Mouse (Mus musculus) R1 (cell line): ENCODE results near the gene Pard6a.

Source experiments
- DNase-seq: peaks from one replicate; pipeline ENCODE4 v3.0.0-alpha.2; 2018; ENCODE audit warnings: low read depth, low spot score

Gene Pard6a

DNA sequence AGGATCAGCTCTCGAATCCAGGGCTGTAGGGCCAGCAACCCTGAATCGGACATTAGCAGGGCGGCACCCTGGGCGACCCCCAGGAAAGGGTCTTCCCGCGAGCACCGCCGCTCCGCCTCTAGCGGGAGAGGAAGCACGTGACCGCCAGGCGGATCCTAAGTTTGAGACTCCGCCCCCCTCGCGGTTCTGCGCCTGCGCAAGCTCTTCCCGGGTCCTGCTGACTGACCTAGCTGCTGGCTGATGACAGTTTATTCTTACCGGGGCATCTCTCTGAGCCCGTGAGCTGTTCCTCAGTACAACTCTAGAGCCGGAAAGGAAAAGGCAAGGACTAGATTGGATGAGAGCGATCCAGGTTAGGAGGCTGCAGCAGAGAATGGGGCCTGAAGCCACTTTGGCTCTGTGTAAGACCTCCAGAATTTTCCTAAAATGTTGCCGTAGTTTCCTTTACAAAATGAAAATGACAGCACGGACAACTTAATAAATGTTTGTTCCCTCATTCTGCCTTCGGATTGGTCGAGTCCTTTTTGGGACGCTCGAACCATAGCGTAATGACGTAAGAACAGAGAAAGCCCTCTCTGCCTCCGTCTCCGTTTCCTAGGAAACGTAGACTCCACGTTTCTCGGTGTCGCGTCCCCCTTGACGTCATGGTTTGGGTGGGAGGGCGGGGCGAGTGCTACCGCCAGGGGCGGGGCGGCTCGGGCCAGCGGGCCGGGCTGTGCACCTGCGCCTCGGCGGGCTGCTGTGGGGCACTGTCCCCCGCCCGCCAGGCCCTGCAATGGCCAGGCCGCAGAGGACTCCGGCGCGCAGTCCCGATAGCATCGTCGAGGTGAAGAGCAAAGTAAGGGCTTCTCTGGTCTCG lies at the start of gene Pard6a, which contains the start of gene Acd:
Pard6a (plus strand) TSS at position 183 of the 859 bp plus-strand sequence.
Acd (minus strand) TSS at position 137 of the 859 bp plus-strand sequence.
- DNase-seq: peak; percentile 96

- no peak for DNase-seq
These were observed 43.3 kb upstream of the Pard6a start for GRCm38 (mm10) chr8:105657641-105658040.

DNA sequence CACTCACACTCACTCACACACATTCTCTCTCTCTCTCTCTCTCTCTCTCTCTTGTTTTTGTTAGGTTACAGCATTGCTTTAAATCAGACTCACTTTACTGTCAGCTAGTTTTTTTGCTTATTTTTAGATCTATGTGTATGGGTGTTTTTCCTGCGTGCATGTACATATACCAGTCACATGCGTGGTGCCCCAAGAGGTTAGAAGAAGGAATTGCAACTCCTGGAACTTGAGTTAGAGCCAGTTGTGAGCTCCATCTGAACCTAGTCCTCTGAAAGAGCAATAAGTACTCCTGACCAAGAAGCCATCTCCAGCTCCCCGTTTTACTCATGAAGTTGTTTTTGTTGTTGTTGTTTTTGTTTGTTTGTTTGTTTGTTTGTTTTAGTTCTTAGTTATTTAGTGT lies 39.8 kb upstream of the Pard6a start:
- peak; percentile 80 for DNase-seq

GRCm38 (mm10) chr8:105677891-105678290 lies 23.1 kb upstream of the Pard6a start:
- DNase-seq: no peak

DNA sequence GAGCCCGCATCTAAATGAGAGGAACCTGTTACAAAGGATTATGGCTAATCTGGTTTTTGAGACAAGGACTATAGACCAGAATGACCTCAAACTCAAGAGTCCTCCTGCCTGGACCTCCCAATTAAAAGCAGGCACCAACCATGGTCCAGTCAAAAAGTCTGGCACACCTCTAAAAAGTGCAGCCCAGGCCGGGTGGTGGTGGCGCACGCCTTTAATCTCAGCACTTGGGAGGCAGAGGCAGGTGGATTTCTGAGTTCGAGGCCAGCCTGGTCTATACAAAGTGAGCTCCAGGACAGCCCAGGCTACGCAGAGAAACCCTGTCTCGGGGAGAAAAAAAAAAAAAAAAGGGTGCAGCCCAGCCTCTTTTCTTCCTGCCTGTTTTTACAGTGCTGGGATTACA lies 15.6 kb upstream of the Pard6a start:
- no peak for DNase-seq

GRCm38 (mm10) chr8:105685796-105686308 lies 15.1 kb upstream of the Pard6a start, which contains the start of gene Carmil2:
Gene Carmil2, plus strand, starts transcription at chr8:105686274.
- DNase-seq: peak; percentile 81

- DNase-seq: no peak
These were observed 14.4 kb upstream of the Pard6a start for GRCm38 (mm10) chr8:105686551-105686950.

GRCm38 (mm10) chr8:105687512-105687911 lies 13.4 kb upstream of the Pard6a start:
- DNase-seq: peak; percentile 62

GRCm38 (mm10) chr8:105688242-105688752 lies 12.7 kb upstream of the Pard6a start:
- DNase-seq: no peak

GRCm38 (mm10) chr8:105689256-105689982 lies 11.5 kb upstream of the Pard6a start:
- no peak for DNase-seq

- DNase-seq: no peak
These were observed 11.0 kb upstream of the Pard6a start for GRCm38 (mm10) chr8:105689983-105690360.

- no peak for DNase-seq
These were observed 10.0 kb upstream of the Pard6a start for GRCm38 (mm10) chr8:105690978-105691377.

DNA sequence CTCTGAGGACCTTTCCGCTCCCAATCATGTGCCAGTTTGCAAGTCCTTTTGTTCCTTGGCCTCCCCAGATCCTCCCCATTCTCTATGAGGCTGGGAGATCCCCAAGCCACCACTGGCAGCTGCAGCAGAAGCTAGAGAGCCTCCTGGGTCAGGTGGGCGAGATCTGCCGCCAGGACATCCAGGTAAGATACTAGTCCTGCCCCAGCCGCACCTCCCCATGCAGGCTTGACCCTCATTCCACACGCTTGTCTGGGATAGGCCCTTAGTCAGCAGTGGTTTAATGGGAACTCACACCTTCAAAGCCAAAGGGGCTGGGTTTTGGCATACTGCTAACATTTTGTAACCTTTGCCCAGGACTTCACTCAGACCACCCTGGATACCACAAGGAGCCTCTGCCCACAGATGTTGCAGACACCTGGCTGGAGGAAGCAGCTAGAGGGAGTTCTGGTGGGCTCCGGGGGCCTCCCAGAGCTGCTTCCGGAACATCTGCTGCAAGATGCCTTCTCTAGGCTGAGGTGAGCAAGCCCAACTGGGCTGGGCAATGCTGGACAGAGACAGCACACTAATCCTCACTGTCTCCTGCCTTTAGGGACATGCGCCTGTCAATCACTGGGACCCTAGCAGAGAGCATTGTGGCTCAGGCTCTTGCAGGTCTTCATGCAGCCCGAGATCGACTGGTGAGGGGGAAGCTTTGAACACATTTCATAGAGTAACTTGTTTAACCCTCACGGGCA lies 8.3 kb upstream of the Pard6a start:
- DNase-seq: no peak

DNA sequence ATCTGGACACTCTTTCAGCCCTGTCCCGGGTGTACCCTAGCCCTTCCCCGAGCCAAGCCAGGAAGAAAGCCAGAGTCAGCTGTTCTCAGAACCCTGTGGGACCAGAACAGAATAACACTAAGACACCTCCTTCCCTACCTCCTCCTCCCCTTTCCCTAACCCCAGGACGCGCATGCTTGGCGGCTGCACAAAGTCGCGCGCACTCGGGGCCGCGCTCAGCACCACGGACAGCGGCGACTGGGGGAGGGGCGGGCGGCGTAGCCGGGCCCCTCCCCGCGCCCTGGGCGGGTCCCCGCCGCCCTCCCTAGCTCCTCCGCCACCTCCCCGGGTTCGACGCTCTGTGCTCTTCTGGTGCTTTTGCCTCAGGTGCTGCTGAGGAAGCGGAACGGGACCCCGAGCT lies 7.3 kb upstream of the Pard6a start:
- DNase-seq: peak; percentile 75

DNA sequence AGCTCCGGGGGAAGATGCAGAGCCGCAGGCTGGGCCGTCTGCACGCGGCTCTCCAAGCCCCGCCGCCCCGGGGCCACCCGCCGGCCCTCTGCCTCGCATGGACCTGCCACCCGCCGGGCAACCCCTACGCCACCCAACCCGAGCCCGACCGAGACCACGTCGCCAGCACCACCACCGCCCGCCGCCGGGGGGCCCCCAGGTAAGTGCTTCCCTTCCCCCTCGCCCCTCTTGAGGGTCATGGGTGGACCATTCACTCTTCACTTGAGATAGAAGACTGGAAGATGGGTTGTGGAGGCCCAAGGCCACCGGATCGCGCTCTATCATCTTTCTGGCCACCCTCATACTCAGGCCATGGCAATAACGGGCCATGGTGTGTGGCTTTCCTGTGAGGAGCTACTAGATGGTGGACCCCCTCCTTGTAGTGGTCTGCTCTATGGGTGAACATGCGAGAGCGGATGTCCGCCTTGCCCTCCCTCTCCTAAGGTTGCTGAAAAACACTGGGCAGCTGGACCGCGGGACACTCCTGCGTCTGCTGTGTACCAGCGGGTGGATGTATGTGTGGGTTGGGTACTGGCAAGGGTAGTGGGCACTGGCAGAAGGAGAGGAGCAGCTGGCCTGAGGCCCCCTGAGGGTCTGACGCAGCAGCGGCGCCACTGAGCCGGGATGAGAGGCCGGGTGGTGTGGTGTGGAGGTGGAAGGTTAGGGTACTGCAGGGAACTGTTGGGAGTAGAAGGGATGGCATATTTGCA lies 6.7 kb upstream of the Pard6a start:
- DNase-seq: peak; percentile 39

- no peak for DNase-seq
These were observed 5.7 kb upstream of the Pard6a start for GRCm38 (mm10) chr8:105695080-105695780.

GRCm38 (mm10) chr8:105697196-105697780 lies 3.7 kb upstream of the Pard6a start:
- DNase-seq: no peak

- DNase-seq: no peak
These were observed 2.2 kb upstream of the Pard6a start for GRCm38 (mm10) chr8:105698734-105699133.

- DNase-seq: no peak
These were observed 1.3 kb upstream of the Pard6a start for GRCm38 (mm10) chr8:105699488-105700215.
